Mouse (Mus musculus) T-helper 2 cell (primary cell): ENCODE measurements around the gene Blvrb.
"Not testable (repeated sequence)": the region's sequence is repeated elsewhere in the genome, so short reads cannot be mapped to it uniquely, and the experiment has no call there.

Experiments
- in situ Hi-C: fragments of 300-600 bp; cut with MboI, MseI; formaldehyde crosslinking; loops from one replicate; pipeline ENCODE4 v1.15.1; 2025; ENCODE audit warnings: high pct_unique_total_duplicates

Gene Blvrb

GRCm38 (mm10) chr7:27480506-27480905 lies 32.7 kb downstream of the Blvrb start:
- in situ Hi-C loops: no loop called here

GRCm38 (mm10) chr7:27480927-27481626 lies 33.3 kb downstream of the Blvrb start:
- in situ Hi-C loops: no loop called here

GRCm38 (mm10) chr7:27481627-27481969 lies 33.8 kb downstream of the Blvrb start:
- in situ Hi-C loops: no loop called here

GRCm38 (mm10) chr7:27483860-27484259 lies 36.1 kb downstream of the Blvrb start:
- in situ Hi-C loops: no loop called here

- in situ Hi-C loops: no loop called here
These were observed 38.5 kb downstream of the Blvrb start for GRCm38 (mm10) chr7:27486102-27486769.

- in situ Hi-C loops: no loop called here
These were observed 39.3 kb downstream of the Blvrb start, which contains the start of gene Sertad1 for GRCm38 (mm10) chr7:27486770-27487697. Gene Sertad1 (plus strand): TSS chr7:27486910.

- in situ Hi-C loops: no loop called here
These were observed 40.0 kb downstream of the Blvrb start for GRCm38 (mm10) chr7:27487740-27488268.

- in situ Hi-C loops: no loop called here
These were observed 41.6 kb downstream of the Blvrb start for GRCm38 (mm10) chr7:27489270-27489869.

- in situ Hi-C loops: no loop called here
These were observed 42.4 kb downstream of the Blvrb start for GRCm38 (mm10) chr7:27490227-27490542.

GRCm38 (mm10) chr7:27490543-27491329 lies 43.0 kb downstream of the Blvrb start:
- in situ Hi-C loops: no loop called here

- in situ Hi-C loops: no loop called here
These were observed 44.1 kb downstream of the Blvrb start for GRCm38 (mm10) chr7:27491856-27492255.

GRCm38 (mm10) chr7:27493022-27493421 lies 45.2 kb downstream of the Blvrb start:
- in situ Hi-C loops: no loop called here

GRCm38 (mm10) chr7:27493450-27493849 lies 45.7 kb downstream of the Blvrb start:
- in situ Hi-C loops: no loop called here

- in situ Hi-C loops: not testable (repeated sequence)
These were observed 47.0 kb downstream of the Blvrb start for GRCm38 (mm10) chr7:27494659-27495367.

GRCm38 (mm10) chr7:27499036-27499435 lies 51.3 kb downstream of the Blvrb start, which contains the start of gene Prx:
Gene Prx (plus strand): TSS chr7:27499324.
- in situ Hi-C loops: no loop called here

GRCm38 (mm10) chr7:27501620-27502019 lies 53.8 kb downstream of the Blvrb start:
- in situ Hi-C loops: no loop called here

GRCm38 (mm10) chr7:27506765-27507370 lies 59.1 kb downstream of the Blvrb start:
- in situ Hi-C loops: loop anchor here (5.0 kb wide), 1 partner anchor 35 kb away; no protein-coding TSS in a partner anchor

- in situ Hi-C loops: loop anchor here (5.0 kb wide), 1 partner anchor 34 kb away; no protein-coding TSS in a partner anchor
These were observed 60.2 kb downstream of the Blvrb start for GRCm38 (mm10) chr7:27507711-27508647.
